Mouse (Mus musculus) adrenal gland, adult 10 weeks (tissue): ENCODE data around the gene Dna2. TPM values are rescaled to one million over a fixed set of nuclear protein-coding genes. Genes with fewer than 3 reads are reported as not detected.

Source experiments
- polyA plus RNA-seq: library from polyadenylated mRNA; stranded (reverse); fragments of 350-450 nt; fragmentation: Illumina TruSeq; extraction: RNeasy Lipid Tissue Mini Kit (QIAGEN cat#74804); gene quantifications from one replicate; pipeline ENCODE4 v1.2.3, GENCODE M21; 2014; ENCODE audit warnings: low read depth, low replicate concordance

The Dna2 gene
- polyA plus RNA-seq = 1.9 TPM

GRCm38 (mm10) chr10:62946738-62947471 is at the start of gene Dna2:
Gene Dna2 (plus strand): TSS chr10:62947026.

GRCm38 (mm10) chr10:62908896-62909295 is 37.9 kb upstream of the Dna2 start, which contains the start of gene Tet1:
Gene Tet1 (minus strand): TSS chr10:62908996.

GRCm38 (mm10) chr10:62919925-62920765 is 26.7 kb upstream of the Dna2 start, which contains the start of gene Slc25a16:
Gene Slc25a16 (plus strand): TSS chr10:62920633.

GRCm38 (mm10) chr10:62980039-62980954 is 33.5 kb downstream of the Dna2 start, which contains the start of gene Rufy2:
Gene Rufy2 (plus strand): TSS chr10:62980223.

Other genes starting within 250 kb of the Dna2 start
- gene Stox1, start 220.9 kb upstream of the Dna2 start, polyA plus RNA-seq = 1.2 TPM
- gene Ccar1, start 154.7 kb upstream of the Dna2 start, polyA plus RNA-seq = 171 TPM
- gene Tet1, start 38.0 kb upstream of the Dna2 start, polyA plus RNA-seq = 2.5 TPM
- gene Slc25a16, start 26.4 kb upstream of the Dna2 start, polyA plus RNA-seq = 93.8 TPM
- 23.9 TPM for gene Rufy2, start 33.2 kb downstream of the Dna2 start, polyA plus RNA-seq
- 90.3 TPM for gene Hnrnph3, start 77.2 kb downstream of the Dna2 start, polyA plus RNA-seq
- gene Pbld2, start 77.3 kb downstream of the Dna2 start, polyA plus RNA-seq = 2.0 TPM
- 0.47 TPM for gene Pbld1, start 113.1 kb downstream of the Dna2 start, polyA plus RNA-seq
- not detected for gene Atoh7, start 152.6 kb downstream of the Dna2 start, polyA plus RNA-seq